Mouse (Mus musculus): ENCODE data around the gene Mta1. TPM values are rescaled to one million over a fixed set of nuclear protein-coding genes. Genes with fewer than 3 reads are reported as not detected.
A peak's percentile ranks its signal among the peaks of the same experiment; 100 is the strongest.

Gene Mta1
- total RNA-seq (2015) (61.2 and 66.3 TPM in 2 replicates), total RNA-seq (2017) (32.4 TPM in 2 replicates)

GRCm38 (mm10) chr12:113097749-113098281, at the start of gene Mta1:
TSS of gene Mta1 (plus strand) at chr12:113098278.
- peak; percentile 52 for ATAC-seq (replicated peaks; ENCODE audit: poor library complexity)

DNA sequence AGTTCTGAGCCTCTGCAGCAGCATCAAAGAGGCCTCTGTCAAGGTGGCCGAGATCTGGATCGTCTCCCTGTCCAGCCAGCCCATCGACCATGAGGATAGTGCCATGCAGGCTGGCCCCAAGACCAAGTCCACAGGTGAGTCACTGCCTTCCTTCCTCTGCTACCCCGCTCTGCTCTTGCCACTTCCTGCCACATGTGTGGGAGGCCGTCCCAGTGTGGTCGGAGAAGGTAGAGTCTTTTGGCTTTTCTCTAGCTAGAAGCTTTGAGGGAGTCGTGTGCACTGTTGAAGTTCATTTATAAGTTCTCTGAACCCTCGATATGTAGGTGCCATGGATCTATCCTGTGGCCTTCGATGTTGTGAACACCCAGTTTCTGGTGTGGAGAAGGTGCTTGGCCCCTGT, 48.2 kb upstream of the Mta1 start:
- ATAC-seq (replicated peaks; ENCODE audit: poor library complexity), result no peak

- ATAC-seq (replicated peaks; ENCODE audit: poor library complexity), result no peak
These were observed 47.4 kb upstream of the Mta1 start for GRCm38 (mm10) chr12:113050671-113051070.

DNA sequence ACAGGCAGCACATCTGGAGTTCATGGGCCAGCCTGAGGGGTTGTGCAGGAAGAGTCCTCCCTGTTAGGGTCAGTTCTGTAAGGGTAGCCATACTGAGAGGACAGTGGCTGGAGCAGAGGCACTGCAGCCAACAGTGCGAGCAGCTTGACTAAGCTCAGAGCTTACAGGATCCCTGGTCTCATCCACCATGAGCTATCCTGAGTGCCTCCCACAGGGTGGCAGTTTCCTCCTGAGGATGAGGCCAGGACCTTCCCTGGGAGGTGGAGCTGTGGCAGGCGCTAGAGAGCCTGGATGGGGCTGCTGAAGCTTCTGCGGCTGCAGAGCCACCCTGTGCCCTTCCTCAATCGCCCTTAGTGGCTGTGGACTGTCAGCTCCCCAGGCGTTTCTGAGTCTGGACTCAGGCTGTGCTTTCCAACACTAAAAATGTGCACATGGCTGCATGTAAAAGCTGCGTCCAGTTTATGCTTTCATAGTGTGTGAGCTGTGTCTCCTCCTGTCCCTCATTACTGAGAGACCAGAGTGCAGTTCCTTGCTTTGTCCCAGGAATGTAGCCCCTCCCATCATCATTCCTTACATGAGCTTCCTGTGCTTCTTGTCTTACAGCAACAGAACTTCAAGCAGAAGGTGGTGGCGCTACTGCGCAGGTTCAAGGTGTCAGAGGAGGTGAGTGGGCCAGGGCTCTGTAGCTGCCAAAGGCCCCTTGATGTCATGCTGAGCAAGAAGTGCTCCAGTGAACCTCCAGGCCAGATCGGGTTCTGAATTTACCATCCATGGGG, 46.3 kb upstream of the Mta1 start:
- ATAC-seq (replicated peaks; ENCODE audit: poor library complexity), result no peak

GRCm38 (mm10) chr12:113056089-113056488, 42.0 kb upstream of the Mta1 start:
- no peak for ATAC-seq (replicated peaks; ENCODE audit: poor library complexity)

DNA sequence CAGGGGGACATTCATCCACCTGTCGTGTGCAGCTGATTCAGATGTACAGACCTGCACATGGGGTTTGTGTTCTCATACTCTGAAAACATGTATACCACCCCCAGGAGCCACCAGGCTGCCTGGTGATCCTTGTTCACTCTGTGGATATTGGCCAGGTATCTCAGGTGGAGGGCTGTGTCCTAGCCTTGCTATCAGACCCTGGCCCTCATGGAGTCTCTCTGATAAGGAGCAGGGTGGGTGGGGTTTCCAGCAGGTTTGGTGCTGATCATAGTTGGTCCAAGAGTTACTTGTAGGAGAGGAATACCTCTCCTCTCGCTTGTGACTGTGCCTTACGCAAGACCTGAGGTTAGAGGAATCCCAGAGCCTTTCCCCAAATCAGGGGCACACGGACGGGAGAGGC, 37.9 kb upstream of the Mta1 start:
- ATAC-seq (replicated peaks; ENCODE audit: poor library complexity), result no peak

GRCm38 (mm10) chr12:113061606-113062005, 36.5 kb upstream of the Mta1 start:
- no peak for ATAC-seq (replicated peaks; ENCODE audit: poor library complexity)

DNA sequence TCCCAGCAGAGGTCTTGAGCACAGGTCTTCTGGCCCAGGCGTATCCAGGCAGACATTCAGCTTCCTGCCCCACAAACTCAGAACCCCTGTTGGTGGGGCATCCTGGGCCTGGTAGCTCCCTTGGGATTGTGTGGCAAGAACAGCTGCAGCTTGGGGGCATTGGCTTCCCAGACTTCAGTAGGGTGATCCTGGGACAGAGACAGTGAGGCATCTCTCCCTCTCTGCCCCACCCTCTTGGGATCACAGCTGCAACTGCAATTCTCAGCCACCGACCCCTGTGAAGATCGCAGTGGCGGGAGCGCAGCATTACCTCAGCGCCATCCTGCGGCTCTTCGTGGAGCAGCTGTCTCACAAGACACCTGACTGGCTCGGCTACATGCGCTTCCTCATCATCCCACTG, 35.9 kb upstream of the Mta1 start:
- ATAC-seq (replicated peaks; ENCODE audit: poor library complexity), result no peak

- no peak for ATAC-seq (replicated peaks; ENCODE audit: poor library complexity)
These were observed 34.4 kb upstream of the Mta1 start for GRCm38 (mm10) chr12:113063700-113064099.

GRCm38 (mm10) chr12:113068002-113068401, 30.1 kb upstream of the Mta1 start:
- ATAC-seq (replicated peaks; ENCODE audit: poor library complexity), result peak; percentile 28; the same call in 1 of the 2 replicates

DNA sequence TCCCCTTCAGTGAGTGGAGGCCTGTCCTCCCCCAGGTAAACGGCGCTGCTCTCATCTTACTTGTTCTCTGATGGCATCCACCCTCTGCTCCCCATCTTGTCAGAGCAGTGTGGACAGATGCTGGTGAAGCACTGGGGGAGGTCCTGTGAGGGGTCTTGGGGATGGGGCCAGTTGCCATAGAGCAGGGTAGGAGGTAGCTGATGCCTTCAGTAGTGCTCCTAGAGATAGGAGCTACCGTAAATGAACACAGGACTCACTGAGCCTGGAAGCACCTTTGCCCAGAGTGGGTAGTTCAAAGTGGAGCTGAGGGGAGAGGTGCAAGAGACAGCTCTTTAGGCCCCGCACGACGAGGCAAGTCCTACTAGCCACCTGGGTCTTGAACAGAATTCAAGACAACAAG, 28.7 kb upstream of the Mta1 start:
- no peak for ATAC-seq (replicated peaks; ENCODE audit: poor library complexity)

GRCm38 (mm10) chr12:113071321-113071720, 26.8 kb upstream of the Mta1 start:
- no peak for ATAC-seq (replicated peaks; ENCODE audit: poor library complexity)

GRCm38 (mm10) chr12:113071827-113072226, 26.3 kb upstream of the Mta1 start:
- no peak for ATAC-seq (replicated peaks; ENCODE audit: poor library complexity)

DNA sequence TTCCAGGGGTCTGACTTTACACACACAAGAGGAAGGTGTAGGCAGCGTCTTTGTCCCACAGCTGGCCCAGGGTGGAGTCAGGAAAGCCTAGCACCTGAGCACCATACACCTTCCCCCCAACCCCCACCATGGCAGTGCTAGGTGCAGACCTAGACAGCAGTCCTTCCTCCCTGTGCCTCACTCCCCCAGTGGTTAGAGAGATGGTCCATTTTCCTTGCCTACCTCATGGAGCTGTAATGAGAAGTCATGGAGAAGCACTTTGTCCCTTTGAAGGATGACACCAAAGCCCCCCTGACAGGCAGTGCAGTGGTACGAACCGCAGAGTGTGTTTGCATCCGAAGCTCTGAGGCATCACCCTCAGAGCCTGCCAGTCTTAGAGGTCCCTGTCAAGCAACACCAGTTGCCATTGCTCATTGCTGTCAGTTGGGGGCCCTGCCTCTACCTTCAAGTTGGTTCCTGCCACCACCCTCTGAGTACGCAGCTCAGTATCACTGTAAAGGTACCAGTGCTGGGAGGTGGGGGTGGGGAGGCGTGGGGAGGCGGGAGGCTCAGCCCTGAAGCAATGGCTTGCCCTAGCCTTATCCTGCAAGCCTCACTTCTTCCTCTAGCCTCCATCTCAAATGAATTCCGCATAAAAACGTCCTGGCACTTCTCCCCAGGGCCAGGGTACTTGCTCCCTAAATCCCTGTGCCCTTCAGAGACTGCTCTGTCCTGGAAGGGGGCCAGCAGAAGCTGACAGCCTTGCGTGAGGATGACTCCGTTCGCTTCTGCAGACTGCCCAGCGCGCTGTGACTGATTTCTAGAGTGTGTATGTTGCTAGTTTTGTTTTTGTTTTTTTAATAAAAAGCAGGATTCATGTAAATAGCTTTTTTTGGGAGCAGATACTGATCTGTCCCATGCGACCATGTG, 24.4 kb upstream of the Mta1 start:
- ATAC-seq (replicated peaks; ENCODE audit: poor library complexity), result peak; percentile 35

- peak; percentile 76 for ATAC-seq (replicated peaks; ENCODE audit: poor library complexity)
These were observed 23.6 kb upstream of the Mta1 start, which contains the start of gene Tex22 for GRCm38 (mm10) chr12:113074329-113075062. TSS of gene Tex22 (plus strand) at chr12:113074502.

DNA sequence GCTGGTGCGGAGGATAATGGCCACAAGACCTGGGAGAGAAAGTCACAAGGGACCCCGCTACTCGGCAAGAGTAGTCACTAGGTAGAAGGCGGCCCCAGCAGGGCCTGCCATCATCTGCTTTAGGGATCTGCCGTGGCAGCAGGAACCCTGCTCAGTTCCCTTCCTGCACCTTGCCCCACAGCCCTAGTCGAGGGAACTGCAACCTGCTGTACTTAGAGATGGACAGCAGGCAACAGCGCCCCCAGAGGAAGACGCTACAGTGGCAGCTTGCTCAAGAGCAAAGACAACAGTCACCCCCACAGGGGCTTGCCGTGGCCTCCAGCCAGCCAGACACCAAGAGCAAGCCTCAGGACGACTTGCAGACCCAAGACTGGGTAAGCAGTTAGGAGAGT, 23.0 kb upstream of the Mta1 start:
- peak; percentile 90 for ATAC-seq (replicated peaks; ENCODE audit: poor library complexity)

GRCm38 (mm10) chr12:113075486-113075885, 22.6 kb upstream of the Mta1 start:
- ATAC-seq (replicated peaks; ENCODE audit: poor library complexity), result no peak

- no peak for ATAC-seq (replicated peaks; ENCODE audit: poor library complexity)
These were observed 10.8 kb upstream of the Mta1 start for GRCm38 (mm10) chr12:113087276-113087675.

DNA sequence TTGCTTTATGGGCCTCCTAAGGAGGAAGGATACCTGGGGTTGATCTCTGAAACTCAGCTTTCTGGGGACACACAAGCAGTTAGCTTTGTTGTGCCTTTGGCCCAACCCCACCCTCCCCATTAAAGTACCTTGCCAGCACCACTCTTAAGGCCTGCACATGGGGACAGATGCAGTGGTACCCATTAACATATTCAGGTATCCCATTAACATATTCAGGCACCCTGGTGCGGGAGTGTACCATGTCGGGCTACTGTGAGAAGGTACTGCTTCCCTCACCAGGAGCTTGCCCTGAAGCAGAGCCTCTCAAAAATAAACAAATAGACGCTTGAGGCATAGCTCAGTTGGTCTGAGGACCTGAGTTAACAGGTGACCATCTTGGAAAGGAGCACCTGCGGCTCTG, 10.1 kb upstream of the Mta1 start:
- no peak for ATAC-seq (replicated peaks; ENCODE audit: poor library complexity)

DNA sequence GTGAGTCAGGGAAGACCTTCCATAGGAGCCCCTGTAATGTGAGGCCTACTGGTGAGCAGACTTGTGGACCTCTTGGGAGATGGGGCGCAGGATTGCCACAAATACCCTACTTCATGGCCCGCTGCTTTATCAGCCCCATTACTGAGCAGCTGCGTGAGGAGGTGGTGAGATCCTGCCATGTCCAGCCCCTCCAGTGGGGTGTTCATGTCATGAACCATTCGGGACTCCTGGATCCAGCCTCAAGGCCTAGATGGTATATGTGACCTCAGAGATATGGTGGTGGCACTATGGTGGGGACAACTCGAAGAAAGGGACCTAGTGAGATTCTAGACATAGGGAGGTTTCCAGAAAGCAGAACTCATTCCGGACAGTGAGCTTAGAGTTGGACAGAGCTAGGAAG, 9.0 kb upstream of the Mta1 start:
- no peak for ATAC-seq (replicated peaks; ENCODE audit: poor library complexity)

DNA sequence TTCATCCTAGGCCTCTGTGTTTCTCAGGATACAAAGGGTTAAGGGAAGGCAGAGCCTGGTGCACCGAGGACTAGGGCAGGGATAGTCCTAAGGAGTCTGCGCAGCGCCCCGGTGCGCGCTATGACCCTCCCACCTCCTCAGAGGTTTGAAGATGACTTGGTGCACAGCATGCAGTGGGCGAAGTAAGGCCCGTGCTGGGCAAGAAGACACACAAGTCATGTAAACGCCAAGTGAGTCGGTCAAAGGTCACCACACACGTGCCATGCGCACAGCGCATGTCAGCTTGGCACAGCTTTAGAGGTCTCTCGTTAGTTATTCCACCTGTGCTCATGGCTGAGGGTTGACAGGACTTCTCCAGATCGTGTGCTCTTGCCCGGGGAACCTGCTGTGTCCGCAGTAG, 8.0 kb upstream of the Mta1 start:
- no peak for ATAC-seq (replicated peaks; ENCODE audit: poor library complexity)

Measured in megakaryocyte progenitor cell, adult 5-6 weeks (primary cell).